Mouse (Mus musculus) limb, embryonic 15.5 days (tissue): Measurements from ENCODE around the gene Diras1. TPM values are rescaled to one million over a fixed set of nuclear protein-coding genes. Genes with fewer than 3 reads are reported as not detected.

Source experiments
- ATAC-seq: fragments of 200-750 bp; cut with Nextera tagmentation; 2 replicates; pipeline ENCODE4 v1.8.0; 2017; ENCODE audit warnings: low read depth, moderate TSS enrichment; ENCODE audit not compliant: insufficient number of reproducible peaks, low FRiP score, low TSS enrichment
- H3K27ac ChIP-seq: fragments of 300-500 bp; sonication (generic); 2 replicates; pipeline ENCODE4 v1.5.1; 2015; ENCODE audit warnings: moderate library complexity, mild to moderate bottlenecking, inconsistent platforms
- H3K27me3 ChIP-seq: fragments of 300-500 bp; sonication (generic); 2 replicates; pipeline ENCODE4 v1.6.1; 2015; ENCODE audit warnings: inconsistent platforms
- H3K36me3 ChIP-seq: fragments of 300-500 bp; sonication (generic); 2 replicates; pipeline ENCODE4 v1.6.1; 2015; ENCODE audit warnings: inconsistent platforms
- H3K4me1 ChIP-seq: fragments of 300-500 bp; sonication (generic); 2 replicates; pipeline ENCODE4 v1.6.1; 2015; ENCODE audit warnings: inconsistent platforms
- H3K4me2 ChIP-seq: fragments of 300-500 bp; sonication (generic); 2 replicates; pipeline ENCODE4 v1.6.1; 2015; ENCODE audit warnings: mild to moderate bottlenecking, inconsistent platforms
- H3K4me3 ChIP-seq: fragments of 300-500 bp; sonication (generic); 2 replicates; pipeline ENCODE4 v1.5.1; 2015; ENCODE audit warnings: mild to moderate bottlenecking, inconsistent platforms
- H3K9ac ChIP-seq: fragments of 300-500 bp; sonication (generic); 2 replicates; pipeline ENCODE4 v1.6.1; 2015; ENCODE audit warnings: inconsistent platforms
- H3K9me3 ChIP-seq: fragments of 300-500 bp; sonication (generic); 2 replicates; pipeline ENCODE4 v1.6.1; 2016; ENCODE audit warnings: inconsistent platforms
- WGBS: fragments of 180-500 bp; shearing (Covaris S2); methylation state at CpG from one replicate; pipeline ENCODE4 v1.1.7; 2015; 5-methylcytosine and 5-hydroxymethylcytosine counted together
- polyA plus RNA-seq: library from polyadenylated mRNA; unstranded; fragments of >200 nt; fragmentation: Nextera tagmentation; extraction: Ambion mirVana; gene quantifications from 2 replicates; pipeline ENCODE4 v1.2.1, GENCODE M21; 2015

Diras1 gene
- polyA plus RNA-seq, 1 experiment from 2014 or later, result 0.29 TPM

DNA sequence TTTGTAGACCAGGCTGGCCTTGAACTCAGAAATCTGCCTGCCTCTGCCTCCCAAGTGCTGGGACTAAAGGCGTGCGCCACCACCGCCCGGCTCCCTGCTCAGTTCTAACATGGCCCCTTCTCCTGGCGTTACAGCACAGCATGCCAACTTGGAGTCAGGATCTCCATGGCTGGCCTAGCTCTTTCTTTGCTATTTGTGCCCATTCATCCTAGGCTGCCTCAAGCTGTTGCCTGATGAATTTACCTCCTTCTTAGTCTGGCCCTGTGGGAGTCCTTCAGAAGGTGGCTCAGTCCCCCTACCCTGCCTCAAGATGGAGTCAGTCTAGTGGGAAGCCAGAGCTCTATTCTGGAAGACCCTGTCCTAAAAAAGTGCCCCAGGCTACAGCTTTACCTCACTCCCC is 1.4 kb upstream of the Diras1 start:
- no peak overlapping the region for H3K4me2 ChIP-seq
- peaks cover 20% of the 10 kb centered on the region for H3K36me3 ChIP-seq
- no peak for ATAC-seq
- H3K4me1 ChIP-seq, result peaks cover 9% of the 10 kb centered on the region
- H3K9ac ChIP-seq, result no peak overlapping the region
- WGBS, result 89% methylated on average over 5 of the region's 5 CpGs
- H3K27me3 ChIP-seq, result peaks cover 56% of the 10 kb centered on the region
- H3K4me3 ChIP-seq, result no peak overlapping the region
- no peaks in the 10 kb centered on the region for H3K9me3 ChIP-seq
- no peak overlapping the region for H3K27ac ChIP-seq

DNA sequence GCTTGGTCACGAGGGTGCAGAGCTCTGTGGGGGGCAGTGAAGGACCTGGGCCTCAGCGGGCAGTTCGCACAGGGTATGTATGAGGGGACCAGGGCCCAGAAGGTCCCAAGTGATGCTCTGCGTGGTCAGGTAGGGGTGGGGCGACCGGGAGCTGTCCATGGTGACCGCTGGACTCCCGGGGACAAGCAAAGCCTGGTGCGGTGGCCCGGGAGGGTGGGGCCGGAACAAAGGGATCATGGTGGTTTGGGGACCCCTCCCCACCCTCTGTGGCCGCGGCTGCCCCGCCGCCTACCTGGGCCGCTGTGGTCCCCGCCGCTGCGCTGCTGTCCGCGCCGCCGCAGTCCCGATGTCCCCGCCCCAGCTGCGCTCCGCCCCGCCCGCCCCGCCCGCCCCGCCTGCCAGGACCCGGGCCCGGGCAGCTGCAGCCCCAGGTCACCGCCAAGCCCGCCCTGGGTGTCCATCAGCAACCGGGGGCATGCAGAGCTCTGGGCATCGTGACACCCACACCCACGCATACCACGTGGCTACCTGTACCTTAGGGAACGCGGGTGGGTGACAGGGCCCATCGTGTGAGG is 328 bp downstream of the Diras1 start:
- Histone ChIP-seq H3K4me3 (peak overlapping the region; percentile 24), H3K4me1 (peaks cover 9% of the 10 kb centered on the region), H3K27ac (no peak overlapping the region), H3K36me3 (peaks cover 5% of the 10 kb centered on the region; the same call in 1 of the 2 replicates), H3K27me3 (peaks cover 72% of the 10 kb centered on the region), H3K4me2 (peak overlapping the region; percentile 49), H3K9ac (no peak overlapping the region), H3K9me3 (no peaks in the 10 kb centered on the region)
- 5% methylated on average over 27 of the region's 43 CpGs for WGBS
- ATAC-seq, result no peak

DNA sequence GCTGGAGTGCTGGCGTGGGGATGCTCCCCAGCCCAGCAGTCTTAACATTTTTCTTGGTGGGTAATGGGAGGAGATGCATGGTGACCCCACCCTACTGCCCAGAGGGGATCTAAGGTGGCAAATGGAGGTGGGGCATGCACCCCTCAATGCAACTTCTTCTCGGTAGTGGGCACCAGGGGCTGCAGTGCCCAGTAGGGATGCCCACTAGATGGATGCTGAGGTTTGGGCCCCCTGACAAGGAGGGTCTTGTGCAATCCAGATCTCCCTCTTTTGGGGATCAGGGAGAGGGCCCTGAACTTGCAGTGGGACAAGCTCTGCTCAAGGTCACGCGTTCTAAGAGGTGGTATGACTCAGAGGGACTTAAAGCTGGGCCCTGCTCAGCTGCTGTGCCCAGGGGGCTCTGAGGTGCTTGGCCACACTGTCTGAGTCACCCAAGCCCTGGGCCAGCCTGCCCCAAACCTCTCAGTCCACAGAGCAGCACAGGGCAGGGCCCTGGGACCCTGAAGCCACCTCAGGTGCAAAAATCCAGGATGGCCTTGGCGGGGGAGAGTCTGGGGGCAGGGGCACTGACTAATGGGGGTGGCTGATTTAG is 1.0 kb downstream of the Diras1 start:
- ATAC-seq, result no peak
- 67% methylated on average over 5 of the region's 5 CpGs for WGBS
- H3K4me2 ChIP-seq, result no peak overlapping the region

DNA sequence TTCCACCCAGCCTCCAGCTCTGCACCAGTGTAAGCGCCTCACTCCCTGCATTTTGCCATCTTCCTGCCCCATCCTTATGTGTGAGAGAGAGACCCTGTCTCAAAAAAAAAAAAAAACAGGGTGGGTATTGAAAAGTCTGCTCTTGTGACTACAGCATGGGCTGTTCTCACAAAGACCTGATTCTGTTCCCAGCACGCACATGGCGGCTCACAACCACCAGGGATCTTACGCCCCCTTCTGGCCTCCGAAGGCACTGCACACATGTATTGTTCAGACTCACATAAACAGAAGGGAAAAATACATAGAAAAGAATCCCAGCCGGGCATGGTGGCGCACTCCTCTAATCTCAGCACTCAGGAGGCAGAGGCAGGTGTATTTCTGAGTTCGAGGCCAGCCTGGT is 2.7 kb downstream of the Diras1 start:
- Histone ChIP-seq H3K36me3 (no peaks in the 10 kb centered on the region), H3K27me3 (peaks cover 71% of the 10 kb centered on the region), H3K27ac (no peak overlapping the region), H3K4me1 (peaks cover 9% of the 10 kb centered on the region), H3K9ac (no peak overlapping the region), H3K9me3 (no peaks in the 10 kb centered on the region), H3K4me2 (no peak overlapping the region), H3K4me3 (no peak overlapping the region)
- 55% methylated on average over 8 of the region's 8 CpGs for WGBS
- no peak for ATAC-seq

More for the DNA sequence above, 1.0 kb downstream of the Diras1 start:
- no peaks in the 10 kb centered on the region for H3K9me3 ChIP-seq
- H3K4me1 ChIP-seq, result peaks cover 9% of the 10 kb centered on the region
- H3K27me3 ChIP-seq, result peaks cover 72% of the 10 kb centered on the region
- no peak overlapping the region for H3K9ac ChIP-seq
- H3K4me3 ChIP-seq, result no peak overlapping the region
- H3K27ac ChIP-seq, result no peak overlapping the region
- no peaks in the 10 kb centered on the region for H3K36me3 ChIP-seq

DNA sequence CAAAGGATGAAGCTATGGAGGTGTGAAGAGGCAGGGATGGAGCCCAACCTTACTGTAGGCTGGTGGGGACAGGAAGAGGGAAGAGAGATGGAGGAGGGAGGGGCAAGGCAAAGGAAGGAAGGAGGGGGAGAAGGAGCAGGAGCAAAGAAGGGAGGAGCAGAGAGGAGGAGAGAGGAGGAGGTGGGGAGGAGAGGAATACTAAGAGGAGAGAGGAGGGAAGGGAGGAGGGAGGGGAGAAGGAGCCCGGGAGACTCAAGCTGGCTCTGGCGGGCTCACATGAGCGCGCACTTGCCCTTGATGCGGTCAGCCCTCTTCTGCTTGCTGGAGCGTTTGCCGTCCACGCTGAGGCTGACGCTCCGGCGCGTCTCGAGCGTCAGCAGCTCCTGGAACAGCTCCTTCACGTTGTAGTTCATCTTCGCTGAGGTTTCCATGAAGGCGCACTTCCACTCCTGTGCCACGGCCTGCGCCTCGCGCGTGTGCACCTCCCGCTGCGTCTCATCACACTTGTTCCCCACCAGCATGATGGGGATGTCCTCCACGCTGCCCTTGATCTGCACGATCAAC is 3.8 kb downstream of the Diras1 start:
- Histone ChIP-seq H3K4me1 (peaks cover 9% of the 10 kb centered on the region), H3K36me3 (no peaks in the 10 kb centered on the region), H3K27me3 (peaks cover 62% of the 10 kb centered on the region), H3K4me2 (no peak overlapping the region), H3K9ac (no peak overlapping the region), H3K4me3 (no peak overlapping the region), H3K9me3 (no peaks in the 10 kb centered on the region), H3K27ac (no peak overlapping the region)
- ATAC-seq, result no peak
- WGBS, result 9% methylated on average over 26 of the region's 26 CpGs

DNA sequence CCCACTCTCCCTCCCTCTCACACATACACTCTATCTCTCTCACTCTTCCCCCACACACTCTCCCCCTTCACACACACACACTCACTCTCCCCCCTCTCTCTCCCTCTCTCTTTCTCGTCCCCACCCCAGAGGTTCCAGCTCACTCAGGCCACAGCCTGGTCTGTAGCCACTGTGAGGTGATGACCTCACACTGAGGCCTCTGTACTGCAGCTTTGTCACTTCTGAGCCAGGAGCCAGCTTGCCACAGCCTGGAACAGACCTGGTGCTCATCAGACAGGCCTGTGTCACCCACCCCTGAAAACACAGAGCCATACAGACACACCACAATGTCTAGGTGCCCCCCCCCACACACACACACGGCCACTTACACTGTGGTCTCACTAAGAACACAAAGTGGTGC is 5.3 kb downstream of the Diras1 start:
- H3K4me3 ChIP-seq, result no peak overlapping the region
- no peak for ATAC-seq
- H3K27ac ChIP-seq, result no peak overlapping the region
- WGBS, result 41% methylated on average over 2 of the region's 2 CpGs
- H3K36me3 ChIP-seq, result no peaks in the 10 kb centered on the region
- no peak overlapping the region for H3K4me2 ChIP-seq
- peaks cover 48% of the 10 kb centered on the region for H3K27me3 ChIP-seq
- no peaks in the 10 kb centered on the region for H3K9me3 ChIP-seq
- no peak overlapping the region for H3K9ac ChIP-seq
- peaks cover 9% of the 10 kb centered on the region for H3K4me1 ChIP-seq

DNA sequence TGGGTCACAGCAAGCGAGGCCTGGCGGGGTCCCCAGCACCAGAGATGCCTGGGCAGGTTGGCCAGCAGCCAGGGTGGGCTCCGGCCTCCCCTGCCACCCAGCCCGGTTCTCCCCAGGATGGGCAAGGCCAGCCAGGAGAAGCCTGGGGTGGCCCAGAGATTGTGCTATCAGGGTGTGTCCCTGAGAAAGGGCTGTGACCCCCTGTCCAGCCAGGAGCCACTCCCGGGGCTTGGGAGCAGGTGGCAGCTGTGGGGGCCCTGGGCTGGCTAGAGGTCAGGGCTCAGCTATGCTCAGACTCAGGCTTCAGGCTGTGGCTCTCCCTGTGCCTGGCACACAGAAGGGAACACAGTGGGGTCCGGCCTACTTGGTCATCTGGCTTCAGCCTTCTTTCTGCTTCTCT is 5.8 kb downstream of the Diras1 start:
- Histone ChIP-seq H3K9me3 (no peaks in the 10 kb centered on the region), H3K36me3 (no peaks in the 10 kb centered on the region), H3K4me1 (peaks cover 9% of the 10 kb centered on the region; the same call in 1 of the 2 replicates), H3K27ac (no peak overlapping the region), H3K4me3 (no peak overlapping the region), H3K4me2 (no peak overlapping the region), H3K27me3 (peaks cover 42% of the 10 kb centered on the region), H3K9ac (no peak overlapping the region)
- 72% methylated on average over 6 of the region's 6 CpGs for WGBS
- no peak for ATAC-seq

DNA sequence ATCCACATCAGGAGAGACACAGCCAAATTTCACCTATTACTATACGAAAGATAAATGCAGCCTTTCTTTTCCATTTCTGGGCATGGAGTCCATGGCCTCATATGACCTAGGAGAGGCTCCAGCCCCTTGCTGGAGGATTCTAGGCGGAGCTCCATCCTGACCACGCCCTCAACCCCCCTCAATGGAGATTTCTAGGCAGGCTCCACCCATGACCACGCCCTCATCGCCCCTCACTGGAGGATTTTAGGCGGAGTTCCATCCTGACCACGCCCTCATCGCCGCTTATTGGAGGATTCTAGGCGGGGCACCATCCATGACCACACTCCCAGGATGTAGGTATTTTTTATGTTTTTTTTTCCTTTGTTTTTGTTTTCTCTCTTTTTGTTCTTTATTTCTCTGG is 7.1 kb downstream of the Diras1 start:
- H3K4me2 ChIP-seq, result no peak overlapping the region
- H3K27me3 ChIP-seq, result peaks cover 30% of the 10 kb centered on the region
- no peak overlapping the region for H3K4me3 ChIP-seq
- H3K4me1 ChIP-seq, result peaks cover 15% of the 10 kb centered on the region; the same call in 1 of the 2 replicates
- H3K9me3 ChIP-seq, result no peaks in the 10 kb centered on the region
- H3K9ac ChIP-seq, result no peak overlapping the region
- H3K36me3 ChIP-seq, result no peaks in the 10 kb centered on the region
- no peak overlapping the region for H3K27ac ChIP-seq
- ATAC-seq, result no peak
- WGBS, result 39% methylated on average over 10 of the region's 10 CpGs

DNA sequence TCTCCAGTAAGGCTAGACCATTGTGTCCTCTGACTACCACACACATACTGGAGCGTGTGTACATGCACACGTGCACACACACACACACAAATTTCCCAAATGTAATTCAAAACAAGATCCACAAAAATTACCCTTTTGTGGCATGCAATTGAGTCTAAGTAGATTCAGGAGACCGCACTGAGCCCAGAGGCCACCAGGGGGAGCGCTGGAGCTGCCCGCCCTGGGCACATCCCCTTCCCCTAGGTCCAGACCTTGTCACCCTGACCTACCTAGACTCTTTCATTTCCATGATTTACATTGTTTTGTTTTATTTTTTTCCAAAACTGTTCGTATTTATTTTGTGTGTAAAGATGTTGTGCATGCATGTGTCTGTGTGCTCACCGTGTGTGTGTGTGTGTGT is 8.8 kb downstream of the Diras1 start:
- 10% methylated on average over 7 of the region's 7 CpGs for WGBS
- no peak overlapping the region for H3K4me2 ChIP-seq
- H3K9me3 ChIP-seq, result no peaks in the 10 kb centered on the region
- H3K36me3 ChIP-seq, result no peaks in the 10 kb centered on the region
- H3K27me3 ChIP-seq, result peaks cover 18% of the 10 kb centered on the region
- H3K4me1 ChIP-seq, result peaks cover 12% of the 10 kb centered on the region; the same call in 1 of the 2 replicates
- H3K9ac ChIP-seq, result no peak overlapping the region
- H3K27ac ChIP-seq, result no peak overlapping the region
- H3K4me3 ChIP-seq, result no peak overlapping the region
- no peak for ATAC-seq

DNA sequence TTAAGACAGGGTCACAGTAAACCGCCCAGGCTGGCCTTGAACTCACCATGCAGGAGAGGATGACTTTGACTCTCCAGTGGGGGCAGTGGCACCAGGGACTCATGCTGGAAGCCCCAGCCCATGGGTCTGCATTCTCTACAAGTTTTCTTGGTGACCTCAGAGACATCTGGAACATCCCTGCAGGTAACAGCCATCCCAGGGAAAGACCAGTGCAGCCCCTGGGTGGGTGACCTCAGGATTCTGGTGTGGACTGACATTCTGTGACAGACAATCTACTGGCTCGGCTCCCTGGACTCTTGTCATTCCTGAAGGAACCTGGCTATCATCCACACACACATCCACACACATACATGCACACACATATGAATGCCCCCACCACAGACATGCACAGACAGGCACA is 9.8 kb downstream of the Diras1 start:
- no peak overlapping the region for H3K4me3 ChIP-seq
- no peak overlapping the region for H3K4me2 ChIP-seq
- no peaks in the 10 kb centered on the region for H3K36me3 ChIP-seq
- peaks cover 8% of the 10 kb centered on the region for H3K27me3 ChIP-seq
- 81% methylated on average over 2 of the region's 2 CpGs for WGBS
- peaks cover 12% of the 10 kb centered on the region; the same call in 1 of the 2 replicates for H3K4me1 ChIP-seq
- no peak overlapping the region for H3K9ac ChIP-seq
- no peak for ATAC-seq
- no peak overlapping the region for H3K27ac ChIP-seq
- no peaks in the 10 kb centered on the region for H3K9me3 ChIP-seq

DNA sequence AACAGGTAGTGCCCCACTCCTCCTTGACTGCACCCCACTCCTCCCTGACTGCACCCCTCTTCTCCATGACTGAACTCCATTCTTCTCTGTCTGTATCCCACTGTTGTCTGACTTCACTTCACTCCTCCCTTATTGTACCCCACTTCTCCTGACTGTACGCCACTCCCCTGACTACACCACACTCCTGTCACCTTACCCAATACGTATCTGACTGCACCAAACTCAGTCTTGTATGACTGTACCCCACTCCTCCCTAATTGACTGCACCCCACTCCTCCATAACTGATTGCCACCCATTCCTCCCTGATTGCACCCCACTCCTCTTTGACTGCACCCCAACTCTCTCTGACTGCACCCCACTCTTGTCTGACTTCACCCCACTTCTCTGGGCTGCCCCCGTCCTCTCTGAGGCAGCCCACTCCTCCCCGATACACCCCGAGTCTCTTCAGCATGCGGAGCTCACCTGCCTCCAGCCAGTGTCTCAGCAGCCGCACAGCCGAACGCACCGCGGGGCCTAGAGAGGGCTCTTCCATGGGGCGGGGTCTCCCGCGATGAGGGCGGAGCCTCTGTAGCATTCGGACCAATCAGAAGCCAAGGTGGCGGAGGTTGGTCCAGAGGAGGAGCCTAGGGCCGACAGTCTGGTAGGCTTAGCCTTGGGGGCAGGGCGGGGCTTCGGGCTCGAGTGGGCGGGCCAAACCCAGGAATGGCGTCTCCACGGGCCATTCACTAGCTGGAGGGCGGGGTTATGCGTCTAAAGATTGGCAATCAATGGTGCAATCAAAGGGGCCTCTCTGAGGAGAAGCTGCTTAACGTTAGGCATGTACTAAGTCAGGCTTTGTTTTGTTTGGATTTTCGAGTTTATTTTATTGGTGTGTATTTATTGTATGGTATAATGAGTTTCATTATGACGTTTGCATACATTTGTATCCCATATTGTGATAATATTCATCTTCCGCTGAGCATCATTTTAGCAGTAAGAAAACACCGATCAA is 10.8 kb downstream of the Diras1 start, which contains the start of gene Gng7:
Gene Gng7 (minus strand): TSS at position 553 of the 992 bp plus-strand sequence.
- Histone ChIP-seq H3K27me3 (peaks cover 5% of the 10 kb centered on the region; the same call in 1 of the 2 replicates), H3K9ac (peak within 1 kb of the TSS; percentile 42; the same call in 1 of the 2 replicates), H3K9me3 (no peaks in the 10 kb centered on the region), H3K4me3 (peak within 1 kb of the TSS; percentile 46), H3K36me3 (no peaks in the 10 kb centered on the region), H3K4me2 (peak within 1 kb of the TSS; percentile 68), H3K27ac (no peak within 1 kb of the TSS), H3K4me1 (peaks cover 12% of the 10 kb centered on the region; the same call in 1 of the 2 replicates)
- 8% methylated on average over 31 of the region's 31 CpGs for WGBS
- peak; percentile 96 for ATAC-seq
